ENCODE assay signal across 8 mouse cellular contexts in the genomic region with DNA sequence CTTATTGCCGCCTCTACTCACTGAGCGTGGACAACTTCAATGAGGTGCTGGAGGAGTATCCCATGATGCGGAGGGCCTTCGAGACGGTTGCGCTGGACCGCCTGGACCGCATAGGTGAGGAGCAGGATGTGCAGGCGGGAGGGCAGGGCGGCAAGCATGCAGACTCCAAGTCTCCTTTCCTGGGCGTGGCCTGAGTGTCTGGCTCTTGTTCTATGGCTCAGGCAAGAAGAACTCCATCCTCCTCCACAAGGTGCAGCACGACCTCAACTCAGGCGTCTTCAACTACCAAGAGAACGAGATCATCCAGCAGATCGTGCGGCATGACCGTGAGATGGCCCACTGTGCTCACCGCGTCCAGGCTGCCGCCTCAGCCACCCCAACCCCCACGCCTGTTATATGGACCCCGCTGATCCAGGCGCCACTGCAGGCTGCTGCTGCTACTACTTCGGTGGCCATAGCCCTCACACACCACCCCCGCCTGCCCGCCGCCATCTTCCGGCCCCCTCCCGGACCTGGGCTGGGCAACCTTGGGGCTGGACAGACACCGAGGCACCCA. TPM values are rescaled to one million over a fixed set of nuclear protein-coding genes. Genes with fewer than 3 reads are reported as not detected.
A peak's percentile ranks its signal among the peaks of the same experiment; 100 is the strongest.
DNase-seq lines count a peak whose midpoint lies in the region; ATAC-seq and TF ChIP-seq lines count a peak whose summit lies in the region.
"Had no signal": no experiment of that assay in that cellular context is flagged by ENCODE, and none has a peak within 500 bp of the region (broad histone marks: within the 10 kb centered on the region; RNA-seq: fewer than 3 reads in every experiment).

No protein-coding gene starts in this region.

- no peak overlapping the region for H3K27ac ChIP-seq in lung, embryonic 14.5 days (ENCODE audit: low read depth)
- no peak overlapping the region for H3K27ac ChIP-seq in embryonic facial prominence, embryonic 11.5 days (replicated peaks; ENCODE audit: low read depth, low read length)
- H3K27ac ChIP-seq in hindbrain, embryonic 11.5 days (ENCODE audit: low read depth, low read length), result no peak overlapping the region
- H3K27ac ChIP-seq in neural tube, embryonic 12.5 days, result no peak overlapping the region
- H3K27ac ChIP-seq: liver, embryonic 14.5 days had no signal

- H3K4me1 ChIP-seq in lung, embryonic 14.5 days (ENCODE audit: insufficient read depth), result no peaks in the 10 kb centered on the region
- H3K4me1 ChIP-seq in embryonic facial prominence, embryonic 11.5 days (ENCODE audit: control insufficient read depth, insufficient read depth, low read length), result no peaks in the 10 kb centered on the region
- peaks cover 7% of the 10 kb centered on the region; the same call in 1 of the 2 replicates for H3K4me1 ChIP-seq in hindbrain, embryonic 11.5 days (replicated peaks; ENCODE audit: control insufficient read depth, insufficient read depth, low read length)
- H3K4me1 ChIP-seq in neural tube, embryonic 12.5 days, result peaks cover 29% of the 10 kb centered on the region

- H3K4me2 ChIP-seq in lung, embryonic 14.5 days, result peak overlapping the region; percentile 45
- H3K4me2 ChIP-seq in embryonic facial prominence, embryonic 11.5 days (ENCODE audit: low read depth, low read length), result peak overlapping the region; percentile 57
- H3K4me2 ChIP-seq in hindbrain, embryonic 11.5 days (replicated peaks; ENCODE audit: low read depth, low read length), result peak overlapping the region; percentile 22
- H3K4me2 ChIP-seq in neural tube, embryonic 12.5 days (replicated peaks), result peak overlapping the region; percentile 47

- peak overlapping the region; percentile 4; the same call in 1 of the 2 replicates for H3K4me3 ChIP-seq in lung, embryonic 14.5 days (ENCODE audit: low read depth, low read length)
- peak overlapping the region; percentile 10; the same call in 1 of the 2 replicates for H3K4me3 ChIP-seq in embryonic facial prominence, embryonic 11.5 days (ENCODE audit: low read depth, low read length)
- no peak overlapping the region for H3K4me3 ChIP-seq in hindbrain, embryonic 11.5 days (ENCODE audit: low read depth, low read length)
- H3K4me3 ChIP-seq in neural tube, embryonic 12.5 days, result no peak overlapping the region

- DNase-seq in lung, embryonic 14.5 days, result peak; percentile 20
- DNase-seq in lung, postnatal 10 days, result no peak
- peak; percentile 50 for DNase-seq in embryonic facial prominence, embryonic 11.5 days (ENCODE audit: low spot score)
- peak; percentile 30 for DNase-seq in hindbrain, embryonic 11.5 days (ENCODE audit: low spot score)
- DNase-seq in cerebellum, adult 9-11 months, result no peak

- no peak overlapping the region for H3K9ac ChIP-seq in lung, embryonic 14.5 days
- H3K9ac ChIP-seq in embryonic facial prominence, embryonic 11.5 days (replicated peaks; ENCODE audit: low read length), result peak overlapping the region; percentile 18; the same call in 1 of the 2 replicates
- H3K9ac ChIP-seq in hindbrain, embryonic 11.5 days (ENCODE audit: low read depth, low read length), result no peak overlapping the region
- no peak overlapping the region for H3K9ac ChIP-seq in neural tube, embryonic 12.5 days
- H3K9ac ChIP-seq: liver, embryonic 14.5 days had no signal

- 22% methylated on average over 30 of the region's 30 CpGs for WGBS in lung, embryonic 14.5 days
- 24% methylated on average over 30 of the region's 30 CpGs for WGBS in embryonic facial prominence, embryonic 11.5 days
- 31% methylated on average over 25 of the region's 30 CpGs for WGBS in hindbrain, embryonic 11.5 days
- WGBS in neural tube, embryonic 12.5 days, result 30% methylated on average over 30 of the region's 30 CpGs

- no peak for TF ChIP-seq CTCF in lung, embryonic 14.5 days (IDR thresholded peaks at IDR 0.05; ENCODE audit: low read depth)

- H3K36me3 ChIP-seq in lung, embryonic 14.5 days (ENCODE audit: insufficient read depth), result no peaks in the 10 kb centered on the region
- no peaks in the 10 kb centered on the region for H3K36me3 ChIP-seq in embryonic facial prominence, embryonic 11.5 days (replicated peaks; ENCODE audit: control insufficient read depth, insufficient read depth, low read depth, low read length)
- no peaks in the 10 kb centered on the region for H3K36me3 ChIP-seq in hindbrain, embryonic 11.5 days (ENCODE audit: control insufficient read depth, insufficient read depth, low read length)
- H3K36me3 ChIP-seq in neural tube, embryonic 12.5 days, result peaks cover 26% of the 10 kb centered on the region

- ATAC-seq in lung, embryonic 14.5 days (ENCODE audit: insufficient read depth), result no peak
- no peak for ATAC-seq in embryonic facial prominence, embryonic 11.5 days (replicated peaks; ENCODE audit: insufficient number of reproducible peaks, low FRiP score, low TSS enrichment, low read depth)
- ATAC-seq in hindbrain, embryonic 11.5 days (ENCODE audit: low FRiP score), result no peak
- no peak for ATAC-seq in neural tube, embryonic 12.5 days (ENCODE audit: low FRiP score, low read depth)
- no peak for ATAC-seq in activated CD4-positive, CD25-positive, alpha-beta regulatory T cell, adult 4 months

- no peaks in the 10 kb centered on the region for H3K9me3 ChIP-seq in lung, embryonic 14.5 days (ENCODE audit: low read depth, low read length)
- no peaks in the 10 kb centered on the region for H3K9me3 ChIP-seq in embryonic facial prominence, embryonic 11.5 days (replicated peaks; ENCODE audit: control insufficient read depth, low read length)
- H3K9me3 ChIP-seq in hindbrain, embryonic 11.5 days (ENCODE audit: control insufficient read depth, low read length), result no peaks in the 10 kb centered on the region
- no peaks in the 10 kb centered on the region for H3K9me3 ChIP-seq in neural tube, embryonic 12.5 days

- peaks cover 5% of the 10 kb centered on the region; the same call in 1 of the 2 replicates for H3K27me3 ChIP-seq in lung, embryonic 14.5 days (ENCODE audit: insufficient read depth, low read length)
- peaks cover 2% of the 10 kb centered on the region; the same call in 1 of the 2 replicates for H3K27me3 ChIP-seq in embryonic facial prominence, embryonic 11.5 days (ENCODE audit: control insufficient read depth, insufficient read depth, low read length)
- peaks cover 3% of the 10 kb centered on the region; the same call in 1 of the 2 replicates for H3K27me3 ChIP-seq in hindbrain, embryonic 11.5 days (ENCODE audit: control insufficient read depth, insufficient read depth, low read length)
- peaks cover 32% of the 10 kb centered on the region for H3K27me3 ChIP-seq in neural tube, embryonic 12.5 days (replicated peaks)

RNA-seq across cellular contexts. Expression of a gene that starts 35.9 kb away (rescaled TPM):
- polyA plus RNA-seq in lung, embryonic 14.5 days (2014; fragmentation: Nextera tagmentation; extraction: Ambion mirVana), result 0.30 and 0.49 TPM in 2 replicates
- polyA plus RNA-seq in embryonic facial prominence, embryonic 11.5 days (2014; fragmentation: Nextera tagmentation; extraction: Ambion mirVana), result 0.39 and 0.41 TPM in 2 replicates
- 1.3 and 1.5 TPM in 2 replicates for polyA plus RNA-seq in hindbrain, embryonic 11.5 days (2014; fragmentation: Nextera tagmentation; extraction: Ambion mirVana)
- polyA plus RNA-seq in neural tube, embryonic 12.5 days (2016; fragmentation: Nextera tagmentation; extraction: Ambion mirVana), result 3.0 and 3.1 TPM in 2 replicates
- not detected for polyA plus RNA-seq in activated CD4-positive, CD25-positive, alpha-beta regulatory T cell, adult 4 months (2017; shearing (Covaris generic))

Comparison
In these comparisons a context has a peak if more than half of its experiments do, and no peak if none do; other contexts are left out.
1. DNase-seq: peak in lung, embryonic 14.5 days (single experiment), embryonic facial prominence, embryonic 11.5 days (single experiment) and hindbrain, embryonic 11.5 days (single experiment); none in lung, postnatal 10 days (single experiment) and cerebellum, adult 9-11 months (single experiment).
2. H3K4me3 ChIP-seq: peak in lung, embryonic 14.5 days (single experiment) and embryonic facial prominence, embryonic 11.5 days (single experiment); none in hindbrain, embryonic 11.5 days (single experiment) and neural tube, embryonic 12.5 days (single experiment).
3. Peak in every context shown above with its lines, with median percentiles within 50 percentile points of each other: H3K4me2 ChIP-seq.